ENCODE assay signal across 30 mouse cellular contexts in the genomic region with DNA sequence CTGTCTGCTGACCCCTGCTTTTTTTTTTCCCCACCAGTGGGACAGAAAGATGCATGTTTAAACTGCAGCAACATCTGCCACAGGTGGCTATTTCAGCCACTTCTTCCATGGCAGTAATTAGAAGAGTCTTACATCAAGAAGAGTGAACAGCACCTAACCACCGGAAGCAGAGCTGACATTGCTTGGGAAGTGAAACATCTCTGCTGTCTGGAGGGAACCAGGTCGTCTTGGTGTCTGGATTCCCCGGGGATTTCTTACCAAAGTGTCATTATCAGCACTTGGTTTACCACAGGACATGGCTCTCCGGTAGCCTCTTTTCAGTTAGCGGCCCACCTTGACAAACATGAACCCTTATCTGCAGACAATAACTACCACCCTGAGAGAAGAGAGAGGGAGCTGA. TPM values are rescaled to one million over a fixed set of nuclear protein-coding genes. Genes with fewer than 3 reads are reported as not detected.
DNase-seq lines count a peak whose midpoint lies in the region; ATAC-seq and TF ChIP-seq lines count a peak whose summit lies in the region.
"Had no signal": no experiment of that assay in that cellular context is flagged by ENCODE, and none has a peak within 500 bp of the region (broad histone marks: within the 10 kb centered on the region; RNA-seq: fewer than 3 reads in every experiment).

No protein-coding gene starts in this region.

- ATAC-seq in neutrophil, adult 5-6 weeks (ENCODE audit: extremely low read depth, insufficient number of reproducible peaks, low FRiP score, poor library complexity, severe bottlenecking): peak; percentile 75; the same call in 1 of the 2 replicates
- ATAC-seq in forebrain, embryonic 15.5 days (replicated peaks): no peak
- ATAC-seq: activated CD4-positive, CD25-positive, alpha-beta regulatory T cell, adult 4 months; forebrain, embryonic 14.5 days; hindbrain, postnatal 0 days; inflammation-experienced regulatory T-cells, adult 6 months had no signal

- WGBS in spleen, adult 2 months: 23% methylated on average over 5 of the region's 5 CpGs
- 93% methylated on average over 5 of the region's 5 CpGs for WGBS in forebrain, embryonic 15.5 days

- TF ChIP-seq CTCF in spleen, adult 2 months (IDR thresholded peaks at IDR 0.05; ENCODE audit: extremely low read depth, insufficient read depth, insufficient read length, insufficient replicate concordance): no peak

- DNase-seq in spleen, adult 2 months (ENCODE audit: low read depth in 1 of 2, low spot score in 2 of 2): peak; percentile 40 to 69
- no peak for DNase-seq in spleen, postnatal 4 days (ENCODE audit: low spot score in 2 of 2)
- peak; percentile 65 to 74 for DNase-seq in B cell, adult 2 months
- no peak for DNase-seq in c-Kit-positive CD71-positive TER-119-positive erythroid progenitor cells, embryonic 14.5 days (ENCODE audit: low spot score)
- DNase-seq: adrenal gland, adult 8-10 months; adrenal gland, postnatal 25 days; cerebellum, adult 18-20 months; cerebellum, adult 9-10 months; cerebellum, postnatal 14 days; gastrocnemius, postnatal 10 days; gastrocnemius, postnatal 36 days; heart, adult 2 months; heart, postnatal 14 days; heart, postnatal 4 days had no signal

- no peaks in the 10 kb centered on the region for H3K9me3 ChIP-seq in forebrain, embryonic 15.5 days
- H3K9me3 ChIP-seq: forebrain, embryonic 10.5 days; heart, embryonic 10.5 days; heart, embryonic 13.5 days had no signal

- H3K27ac ChIP-seq in spleen, adult 2 months (ENCODE audit: insufficient read depth, low read length): peak overlapping the region; percentile 54; the same call in 1 of the 2 replicates
- H3K27ac ChIP-seq in forebrain, embryonic 15.5 days (replicated peaks): no peak overlapping the region
- H3K27ac ChIP-seq: forebrain, embryonic 10.5 days; heart, adult 2 months; heart, embryonic 10.5 days; heart, embryonic 13.5 days; hindbrain, embryonic 14.5 days; hindbrain, postnatal 0 days had no signal

- TF ChIP-seq POLR2A in spleen, adult 2 months (IDR thresholded peaks at IDR 0.05; ENCODE audit: low read depth, low read length): no peak

- no peak overlapping the region for H3K9ac ChIP-seq in forebrain, embryonic 15.5 days (replicated peaks)
- H3K9ac ChIP-seq: heart, embryonic 13.5 days; hindbrain, embryonic 14.5 days had no signal

- no peaks in the 10 kb centered on the region for H3K36me3 ChIP-seq in spleen, adult 2 months (ENCODE audit: control insufficient read depth, insufficient read depth, low read length)
- no peaks in the 10 kb centered on the region for H3K36me3 ChIP-seq in forebrain, embryonic 15.5 days
- H3K36me3 ChIP-seq: forebrain, embryonic 10.5 days; heart, embryonic 10.5 days; heart, embryonic 13.5 days had no signal

- H3K27me3 ChIP-seq in spleen, adult 2 months (ENCODE audit: control insufficient read depth, insufficient read depth, low read length): no peaks in the 10 kb centered on the region
- no peaks in the 10 kb centered on the region for H3K27me3 ChIP-seq in forebrain, embryonic 15.5 days
- H3K27me3 ChIP-seq: heart, embryonic 13.5 days had no signal

- no peak overlapping the region for H3K4me3 ChIP-seq in spleen, adult 2 months (ENCODE audit: extremely low read depth, insufficient read depth, insufficient read length)
- no peak overlapping the region for H3K4me3 ChIP-seq in forebrain, embryonic 15.5 days
- H3K4me3 ChIP-seq: forebrain, embryonic 10.5 days; heart, adult 2 months; heart, embryonic 10.5 days; heart, embryonic 13.5 days had no signal

- H3K4me2 ChIP-seq in forebrain, embryonic 15.5 days (replicated peaks): no peak overlapping the region
- H3K4me2 ChIP-seq: heart, embryonic 13.5 days; hindbrain, embryonic 14.5 days had no signal

- peaks cover 23% of the 10 kb centered on the region for H3K4me1 ChIP-seq in spleen, adult 2 months (ENCODE audit: control insufficient read depth, insufficient read depth, insufficient read length)
- H3K4me1 ChIP-seq in forebrain, embryonic 15.5 days: no peaks in the 10 kb centered on the region
- H3K4me1 ChIP-seq: forebrain, embryonic 10.5 days; heart, embryonic 10.5 days; heart, embryonic 13.5 days had no signal

RNA-seq across cellular contexts. Expression of a gene that starts 38.2 kb away (rescaled TPM):
- 0.55 and 0.65 TPM in 2 replicates for polyA plus RNA-seq in spleen, adult 2 months (2012; rRNA removed)
- 0.47 and 1.1 TPM in 2 replicates for total RNA-seq in neutrophil, adult 5-6 weeks (2017)
- polyA plus RNA-seq in forebrain, embryonic 15.5 days (2015; fragmentation: Nextera tagmentation; extraction: Ambion mirVana): not detected in 2 replicates
- total RNA-seq: adrenal gland, adult 8-10 months; adrenal gland, postnatal 25 days; gastrocnemius, adult 18-20 months; gastrocnemius, postnatal 10 days; gastrocnemius, postnatal 36 days; heart, adult 2 months; heart, postnatal 14 days; heart, postnatal 4 days; hindbrain, postnatal 0 days; MEL had no signal
- polyA plus RNA-seq: activated CD4-positive, CD25-positive, alpha-beta regulatory T cell, adult 4 months; brain, embryonic 14.5 days; embryonic facial prominence, embryonic 11.5 days; forebrain, embryonic 10.5 days; forebrain, embryonic 14.5 days; heart, adult 2 months; heart, embryonic 10.5 days; heart, embryonic 13.5 days; heart, embryonic 16.5 days; hindbrain, embryonic 11.5 days; hindbrain, embryonic 14.5 days; hindbrain, postnatal 0 days had no signal

RNA-seq across cellular contexts. Expression of a gene that starts 52.4 kb away (rescaled TPM):
- polyA plus RNA-seq in spleen, adult 2 months (2012; rRNA removed): 0.07 TPM in 1 of 2 replicates, not detected in the other
- total RNA-seq in neutrophil, adult 5-6 weeks (2017): not detected in 2 replicates
- polyA plus RNA-seq in forebrain, embryonic 15.5 days (2015; fragmentation: Nextera tagmentation; extraction: Ambion mirVana): 0.11 and 0.15 TPM in 2 replicates
- total RNA-seq: gastrocnemius, adult 18-20 months; gastrocnemius, postnatal 10 days; gastrocnemius, postnatal 36 days; heart, adult 2 months; heart, postnatal 14 days; heart, postnatal 4 days; MEL had no signal
- polyA plus RNA-seq: forebrain, embryonic 14.5 days; heart, adult 2 months; heart, embryonic 13.5 days; hindbrain, embryonic 11.5 days had no signal

Comparison
In these comparisons a context has a peak if more than half of its experiments do, and no peak if none do; other contexts are left out.
1. DNase-seq: peak in spleen, adult 2 months (2 of 2) and B cell, adult 2 months (2 of 2); none in spleen, postnatal 4 days (0 of 2) and c-Kit-positive CD71-positive TER-119-positive erythroid progenitor cells, embryonic 14.5 days (single experiment).